Mouse (Mus musculus) testis, adult 2 months (tissue): ENCODE results near the gene Ppp1r26. TPM values are rescaled to one million over a fixed set of nuclear protein-coding genes. Genes with fewer than 3 reads are reported as not detected.

Source experiments
- H3K27ac ChIP-seq: fragments of 200-500 bp; 2 replicates; pipeline ENCODE4 v1.5.1; 2012; ENCODE audit warnings: low read depth, low read length; ENCODE audit not compliant: control insufficient read depth, insufficient read depth
- H3K27me3 ChIP-seq: fragments of 200-500 bp; 2 replicates; pipeline ENCODE4 v1.6.1; 2012; ENCODE audit warnings: mild to moderate bottlenecking, low read length, moderate library complexity; ENCODE audit not compliant: control insufficient read depth, insufficient read depth
- H3K36me3 ChIP-seq: fragments of 200-500 bp; 2 replicates; pipeline ENCODE4 v1.6.1; 2012; ENCODE audit warnings: mild to moderate bottlenecking, low read length; ENCODE audit not compliant: control insufficient read depth, insufficient read depth
- H3K4me1 ChIP-seq: fragments of 200-500 bp; 2 replicates; pipeline ENCODE4 v1.6.1; 2012; ENCODE audit warnings: low read length; ENCODE audit not compliant: control insufficient read depth, insufficient read depth
- H3K4me3 ChIP-seq: fragments of 200-500 bp; 2 replicates; pipeline ENCODE4 v1.5.1; 2012; ENCODE audit warnings: low read depth, mild to moderate bottlenecking, low read length, moderate library complexity, mixed read lengths; ENCODE audit not compliant: control insufficient read depth
- CTCF ChIP-seq: fragments of 200-500 bp; IDR thresholded peaks from 2 replicates; pipeline ENCODE4 v1.5.1; 2012; ENCODE audit warnings: low read depth, mild to moderate bottlenecking, inconsistent platforms, low read length, moderate library complexity; ENCODE audit not compliant: control insufficient read depth, insufficient read depth, insufficient replicate concordance
- POLR2A ChIP-seq: fragments of 200-500 bp; IDR thresholded peaks from 2 replicates; pipeline ENCODE4 v1.6.1; 2012; ENCODE audit warnings: low read depth, mild to moderate bottlenecking, inconsistent platforms, low read length, moderate library complexity; ENCODE audit not compliant: control insufficient read depth
- polyA plus RNA-seq: library from polyadenylated mRNA; depleted of rRNA; stranded (reverse); fragments of >200 nt; gene quantifications from 2 replicates; pipeline ENCODE4 v1.2.3, GENCODE M21; 2012

Gene Ppp1r26
- polyA plus RNA-seq, 1 experiment = 13.0 TPM

GRCm38 (mm10) chr2:28419898-28420297 is 26.7 kb upstream of the Ppp1r26 start:
- Histone ChIP-seq H3K4me1 (peaks cover 7% of the 10 kb centered on the region), H3K4me3 (no peak overlapping the region), H3K36me3 (no peaks in the 10 kb centered on the region), H3K27me3 (no peaks in the 10 kb centered on the region), H3K27ac (no peak overlapping the region)
- TF ChIP-seq CTCF (peak; percentile 84), POLR2A (no peak)

- Histone ChIP-seq H3K4me1 (no peaks in the 10 kb centered on the region), H3K36me3 (no peaks in the 10 kb centered on the region), H3K27me3 (no peaks in the 10 kb centered on the region), H3K27ac (no peak overlapping the region), H3K4me3 (no peak overlapping the region)
- TF ChIP-seq CTCF (peak; percentile 39; the same call in 1 of the 2 replicates), POLR2A (no peak)
Observed at GRCm38 (mm10) chr2:28423167-28423566, 23.4 kb upstream of the Ppp1r26 start.

GRCm38 (mm10) chr2:28427226-28427625 is 19.4 kb upstream of the Ppp1r26 start:
- TF ChIP-seq CTCF (no peak), POLR2A (no peak)
- H3K4me3 ChIP-seq = no peak overlapping the region

GRCm38 (mm10) chr2:28430846-28431245 is 15.8 kb upstream of the Ppp1r26 start:
- no peak overlapping the region for H3K27ac ChIP-seq
- H3K27me3 ChIP-seq = no peaks in the 10 kb centered on the region
- TF ChIP-seq CTCF = no peak
- TF ChIP-seq POLR2A = no peak
- H3K4me3 ChIP-seq = no peak overlapping the region
- no peaks in the 10 kb centered on the region; the same call in 1 of the 2 replicates for H3K4me1 ChIP-seq
- no peaks in the 10 kb centered on the region for H3K36me3 ChIP-seq

More at GRCm38 (mm10) chr2:28427226-28427625, 19.4 kb upstream of the Ppp1r26 start:
- Histone ChIP-seq H3K27ac (no peak overlapping the region), H3K36me3 (no peaks in the 10 kb centered on the region), H3K27me3 (no peaks in the 10 kb centered on the region), H3K4me1 (no peaks in the 10 kb centered on the region)

- H3K4me3 ChIP-seq = no peak overlapping the region
- TF ChIP-seq POLR2A (no peak), CTCF (no peak)
- H3K36me3 ChIP-seq = no peaks in the 10 kb centered on the region
- H3K27ac ChIP-seq = no peak overlapping the region; the same call in 1 of the 2 replicates
- no peaks in the 10 kb centered on the region for H3K27me3 ChIP-seq
- no peaks in the 10 kb centered on the region; the same call in 1 of the 2 replicates for H3K4me1 ChIP-seq
Observed at GRCm38 (mm10) chr2:28432811-28433210, 13.8 kb upstream of the Ppp1r26 start.

GRCm38 (mm10) chr2:28433512-28433911 is 13.1 kb upstream of the Ppp1r26 start:
- Histone ChIP-seq H3K4me1 (no peaks in the 10 kb centered on the region; the same call in 1 of the 2 replicates), H3K27me3 (no peaks in the 10 kb centered on the region), H3K27ac (peak overlapping the region; percentile 71), H3K36me3 (no peaks in the 10 kb centered on the region), H3K4me3 (no peak overlapping the region)
- no peak for TF ChIP-seq CTCF
- TF ChIP-seq POLR2A = no peak

GRCm38 (mm10) chr2:28435401-28435800 is 11.2 kb upstream of the Ppp1r26 start:
- TF ChIP-seq POLR2A (no peak), CTCF (no peak)

GRCm38 (mm10) chr2:28440842-28441241 is 5.8 kb upstream of the Ppp1r26 start:
- H3K27ac ChIP-seq = no peak overlapping the region
- peaks cover 2% of the 10 kb centered on the region; the same call in 1 of the 2 replicates for H3K4me1 ChIP-seq
- H3K27me3 ChIP-seq = no peaks in the 10 kb centered on the region
- TF ChIP-seq CTCF = no peak
- no peak for TF ChIP-seq POLR2A
- H3K36me3 ChIP-seq = no peaks in the 10 kb centered on the region
- no peak overlapping the region for H3K4me3 ChIP-seq

More at GRCm38 (mm10) chr2:28435401-28435800, 11.2 kb upstream of the Ppp1r26 start:
- Histone ChIP-seq H3K4me3 (no peak overlapping the region), H3K36me3 (no peaks in the 10 kb centered on the region), H3K27ac (no peak overlapping the region), H3K4me1 (no peaks in the 10 kb centered on the region; the same call in 1 of the 2 replicates), H3K27me3 (no peaks in the 10 kb centered on the region)
